Mouse (Mus musculus): ENCODE data around the gene Cdr1. TPM values are rescaled to one million over a fixed set of nuclear protein-coding genes. Genes with fewer than 3 reads are reported as not detected.

The Cdr1 gene
- total RNA-seq (2022): not detected

DNA sequence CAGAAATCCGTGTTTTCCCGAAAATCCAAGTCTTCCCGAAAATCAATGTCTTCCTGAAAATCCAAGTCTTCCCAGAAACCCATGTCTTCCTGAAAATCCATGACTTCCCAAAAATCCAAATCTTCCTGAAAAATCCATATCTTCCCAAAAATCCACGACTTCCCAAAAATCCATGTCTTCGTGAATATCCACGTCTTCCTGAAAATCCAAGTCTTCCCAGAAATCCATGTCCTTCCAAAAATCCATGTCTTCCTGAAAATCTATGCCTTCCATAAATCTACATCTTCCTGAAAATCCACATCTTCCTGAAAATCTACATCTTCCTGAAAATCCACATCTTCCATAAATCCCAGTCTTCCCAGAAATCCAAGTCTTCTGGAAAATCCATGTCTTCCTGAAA lies at the start of gene Cdr1:
Gene Cdr1 (minus strand): TSS at position 101 of the 400 bp plus-strand sequence.
- DNase-seq (ENCODE audit: low spot score in 2 of 2): no peak

DNA sequence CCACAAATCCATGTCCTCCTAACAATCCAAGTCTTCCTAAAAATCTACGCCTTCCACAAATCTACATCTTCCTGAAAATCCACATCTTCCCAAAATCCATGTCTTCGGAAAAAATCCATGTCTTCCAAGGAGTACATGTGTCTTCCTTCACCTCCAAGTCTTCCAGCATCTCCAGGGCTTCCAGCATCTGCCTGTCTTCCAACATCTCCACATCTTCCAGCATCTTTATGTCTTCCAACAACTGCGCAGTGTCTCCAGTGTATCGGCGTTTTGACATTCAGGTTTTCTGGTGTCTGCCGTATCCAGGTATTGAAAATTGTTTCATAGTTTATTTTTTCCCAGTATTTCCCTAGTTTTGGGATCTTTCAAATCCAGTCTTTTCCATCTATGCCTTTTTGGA lies 511 bp upstream of the Cdr1 start:
- no peak for DNase-seq (ENCODE audit: low spot score in 2 of 2)

DNA sequence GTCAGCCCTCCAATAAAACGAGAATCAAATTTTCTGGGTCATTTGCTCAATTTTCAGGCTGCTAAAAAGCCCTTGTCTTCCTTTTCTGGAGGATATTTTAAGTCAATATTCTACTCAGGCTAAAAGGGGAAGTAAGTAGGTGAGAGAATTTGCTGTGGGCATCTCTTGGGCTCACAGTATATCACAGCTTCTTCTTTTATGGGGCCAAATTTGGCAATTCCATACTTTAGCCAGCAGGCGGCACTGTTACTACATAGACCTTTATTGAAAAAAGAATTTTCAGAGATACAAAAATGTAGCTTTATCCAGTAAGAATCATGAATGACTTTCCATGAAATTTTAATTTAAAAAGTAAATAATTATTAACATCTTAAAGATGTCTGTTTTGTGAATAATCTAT lies 18.8 kb downstream of the Cdr1 start:
- no peak for DNase-seq (ENCODE audit: low spot score in 2 of 2)

DNA sequence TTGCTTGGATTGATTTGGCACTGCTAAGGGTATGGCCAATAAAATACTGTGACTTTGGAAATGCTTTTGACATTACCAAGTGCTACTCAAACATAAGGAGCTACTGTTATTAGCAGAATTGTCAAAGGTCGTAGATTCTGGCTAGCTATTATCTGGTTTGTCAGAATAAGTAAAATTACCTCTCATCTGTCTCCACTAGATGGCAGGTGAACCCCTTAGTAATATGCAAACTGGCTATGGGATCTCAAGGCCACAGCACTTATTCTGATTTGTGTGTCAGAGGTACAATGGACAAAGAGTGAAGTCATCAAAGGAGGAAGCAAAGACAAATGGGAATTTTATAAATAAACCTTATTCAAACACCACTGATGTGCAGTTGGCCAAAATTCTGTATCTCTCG lies 24.1 kb downstream of the Cdr1 start:
- DNase-seq (ENCODE audit: low spot score in 2 of 2): no peak

DNA sequence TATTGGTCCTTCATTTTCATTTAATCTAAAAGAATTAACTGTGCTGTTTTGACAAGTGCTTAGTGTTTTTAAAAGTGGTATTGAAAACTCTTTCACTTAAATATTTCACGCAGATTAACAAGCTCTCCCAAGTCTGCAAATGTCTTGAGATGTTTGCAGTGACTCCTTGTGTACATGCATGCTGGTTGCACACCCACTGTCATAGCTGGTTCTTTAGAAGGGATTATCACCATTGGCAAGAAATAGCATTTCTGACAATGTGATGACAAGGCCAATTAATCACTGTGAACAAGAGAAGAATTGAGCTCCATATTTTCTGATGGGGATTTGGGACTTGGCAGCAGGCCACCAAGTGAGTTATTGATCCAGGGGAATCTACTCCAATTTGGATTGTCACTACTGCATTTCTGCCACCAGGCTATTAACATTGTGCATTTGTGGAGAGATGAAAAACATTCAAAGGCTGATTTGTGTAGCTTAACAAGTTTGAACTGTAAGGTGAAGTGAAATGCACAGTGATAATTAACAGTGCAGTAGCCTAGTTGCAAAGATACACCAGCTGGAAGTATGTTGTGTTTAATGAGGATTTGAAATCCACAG lies 30.6 kb downstream of the Cdr1 start:
- no peak for DNase-seq (ENCODE audit: low spot score in 2 of 2)

DNA sequence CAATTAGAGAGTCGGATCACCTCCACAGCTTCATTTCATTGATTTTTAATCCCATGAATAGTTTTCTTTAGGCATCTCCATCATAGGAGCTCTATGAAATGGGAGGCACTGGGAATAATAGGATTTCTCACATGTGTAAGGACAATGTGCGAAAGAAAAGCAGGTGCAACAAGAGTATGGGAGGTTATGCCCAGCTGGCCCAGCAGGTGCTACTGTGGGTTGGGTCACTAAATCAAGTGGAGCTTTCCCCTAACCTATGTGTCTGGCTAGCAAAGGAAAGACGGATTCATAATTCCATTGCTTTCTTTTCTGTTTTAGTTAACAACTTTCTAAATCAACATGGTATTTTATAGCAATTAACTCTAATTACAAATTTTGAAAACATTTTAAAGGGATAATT lies 31.1 kb downstream of the Cdr1 start:
- DNase-seq (ENCODE audit: low spot score in 2 of 2): no peak

DNA sequence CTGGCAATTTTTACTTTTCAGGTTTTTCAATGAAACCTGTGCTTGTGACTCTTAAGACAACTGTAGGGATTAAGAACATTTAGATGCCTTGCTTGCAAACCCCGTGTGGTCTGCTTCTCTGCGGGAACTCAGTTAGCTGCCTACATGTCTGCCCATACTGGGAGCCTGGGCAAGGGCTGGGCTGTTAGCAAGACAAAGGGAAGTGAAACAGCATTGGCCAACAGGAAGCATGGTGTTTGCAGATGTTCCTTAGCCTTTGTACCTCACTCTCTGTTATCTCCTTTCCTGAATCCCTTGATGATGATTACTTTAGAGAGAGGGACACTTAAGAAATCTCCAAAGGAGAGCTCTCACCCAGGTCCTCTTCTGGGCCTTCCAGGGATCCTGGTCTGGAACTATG lies 38.8 kb downstream of the Cdr1 start:
- no peak for DNase-seq (ENCODE audit: low spot score in 2 of 2)

DNA sequence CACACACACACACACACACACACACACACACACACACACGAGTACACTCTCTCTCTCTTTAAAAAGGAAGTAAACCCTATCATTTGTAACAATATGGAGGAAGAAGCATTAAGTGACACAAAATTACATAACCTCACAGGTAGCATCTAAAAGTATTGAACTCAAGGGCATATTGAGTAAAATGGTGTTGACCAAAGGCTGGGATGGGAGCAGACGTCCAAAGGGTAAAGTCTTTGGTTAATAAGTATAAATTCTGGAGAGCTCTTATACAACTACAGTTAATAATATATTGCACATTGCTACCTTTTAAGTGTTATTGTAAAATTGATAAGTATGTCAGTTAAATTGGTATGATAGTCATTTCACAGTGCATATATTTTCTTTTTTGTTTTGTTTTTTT lies 39.9 kb downstream of the Cdr1 start:
- DNase-seq (ENCODE audit: low spot score in 2 of 2): no peak

DNA sequence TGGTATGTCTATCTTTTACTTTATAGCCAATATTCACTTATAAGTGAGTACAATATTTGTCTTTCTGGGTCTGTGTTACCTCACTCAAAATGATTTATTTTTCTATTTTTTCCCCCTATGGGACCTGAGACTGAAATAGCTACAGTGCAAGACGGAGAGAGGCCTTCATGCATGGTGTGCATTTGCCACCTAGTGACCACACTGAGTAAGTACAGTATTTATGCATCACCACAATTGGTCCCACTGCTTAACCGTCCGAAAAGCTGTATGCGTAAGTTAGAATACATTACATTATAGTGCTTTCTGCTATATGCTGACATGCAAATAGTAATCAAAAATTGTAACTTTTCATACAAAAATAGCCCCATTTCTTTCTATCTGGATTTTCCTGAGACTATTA lies 50.8 kb downstream of the Cdr1 start:
- no peak for DNase-seq (ENCODE audit: low spot score in 2 of 2)

Small RNA genes within 50 kb of the gene (microRNA-seq; reads per million reads assigned to microRNA genes)
- 0 reads per million in 2 experiments for gene Gm24396

Data from left cerebral cortex, adult 8-10 months (tissue).